Mouse (Mus musculus): ENCODE results near the gene Gm20388.

- TF ChIP-seq CTCF (IDR thresholded peaks at IDR 0.05; ENCODE audit: low read depth, low read length) (no peak), POLR2A (IDR thresholded peaks at IDR 0.05; ENCODE audit: insufficient read depth, low read length) (no peak), EP300 (IDR thresholded peaks at IDR 0.05; ENCODE audit: insufficient read depth, low read depth, low read length) (no peak)
Measured at GRCm38 (mm10) chr8:121083093-121083935, 1172.7 kb downstream of the Gm20388 start.

Data from ES-Bruce4 (cell line).